Mouse (Mus musculus) brain, embryonic 14.5 days (tissue): Measurements from ENCODE around the gene Fam160b1. TPM values are rescaled to one million over a fixed set of nuclear protein-coding genes. Genes with fewer than 3 reads are reported as not detected.
A peak's percentile ranks its signal among the peaks of the same experiment; 100 is the strongest.

ENCODE experiments used
- DNase-seq: peaks from one replicate; pipeline ENCODE4 v3.0.0-alpha.2; 2011; ENCODE audit warnings: low read depth
- CTCF ChIP-seq: fragments of 200-500 bp; IDR thresholded peaks from 2 replicates; pipeline ENCODE4 v1.5.1; 2012; ENCODE audit warnings: inconsistent platforms, mild to moderate bottlenecking, moderate library complexity, borderline replicate concordance; ENCODE audit not compliant: insufficient read depth, insufficient read length; ENCODE audit errors: extremely low read depth
- POLR2A ChIP-seq: fragments of 200-500 bp; IDR thresholded peaks from 2 replicates; pipeline ENCODE4 v1.6.1; 2012; ENCODE audit warnings: mild to moderate bottlenecking, inconsistent platforms, borderline replicate concordance; ENCODE audit not compliant: poor library complexity, insufficient read depth, insufficient read length, severe bottlenecking; ENCODE audit errors: extremely low read depth
- polyA plus RNA-seq: library from polyadenylated mRNA; depleted of rRNA; stranded (reverse); fragments of >200 nt; gene quantifications from 2 replicates; pipeline ENCODE4 v1.2.3, GENCODE M21; 2012

Gene Fam160b1
- polyA plus RNA-seq, 1 experiment: 21.6 TPM

GRCm38 (mm10) chr19:57352337-57352935 lies 8.0 kb upstream of the Fam160b1 start:
- TF ChIP-seq CTCF (no peak), POLR2A (no peak)
- peak; percentile 31 for DNase-seq

DNA sequence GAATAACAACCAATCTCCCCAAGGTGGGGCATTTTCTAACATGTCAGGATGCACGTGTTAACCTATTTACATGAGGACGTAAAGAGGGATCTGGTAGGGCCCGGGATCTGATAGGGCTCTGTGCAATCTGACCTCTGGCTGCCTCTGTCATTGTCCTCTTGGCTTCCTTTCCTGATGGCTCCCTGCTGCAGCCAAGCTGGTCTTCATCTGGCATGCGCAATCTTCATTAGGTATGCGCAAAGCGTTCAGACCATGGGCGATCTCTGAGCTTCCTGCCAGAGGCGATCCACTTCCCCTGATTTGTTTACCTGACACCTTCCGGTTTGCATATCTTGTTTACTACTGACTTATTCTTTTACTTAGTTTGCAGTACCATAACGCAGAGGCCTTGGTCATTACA lies 7.3 kb upstream of the Fam160b1 start:
- no peak for TF ChIP-seq POLR2A
- TF ChIP-seq CTCF: no peak
- DNase-seq: no peak

GRCm38 (mm10) chr19:57354050-57354449 lies 6.4 kb upstream of the Fam160b1 start:
- no peak for DNase-seq
- no peak for TF ChIP-seq CTCF
- no peak for TF ChIP-seq POLR2A

- DNase-seq: no peak
- no peak for TF ChIP-seq POLR2A
- TF ChIP-seq CTCF: no peak
Observed at GRCm38 (mm10) chr19:57354715-57355114, 5.8 kb upstream of the Fam160b1 start.

- no peak for DNase-seq
Observed at GRCm38 (mm10) chr19:57355451-57356251, 4.8 kb upstream of the Fam160b1 start.

GRCm38 (mm10) chr19:57356273-57356672 lies 4.2 kb upstream of the Fam160b1 start:
- TF ChIP-seq CTCF: no peak
- no peak for TF ChIP-seq POLR2A
- no peak for DNase-seq

More at GRCm38 (mm10) chr19:57355451-57356251, 4.8 kb upstream of the Fam160b1 start:
- TF ChIP-seq POLR2A: no peak
- no peak for TF ChIP-seq CTCF

DNA sequence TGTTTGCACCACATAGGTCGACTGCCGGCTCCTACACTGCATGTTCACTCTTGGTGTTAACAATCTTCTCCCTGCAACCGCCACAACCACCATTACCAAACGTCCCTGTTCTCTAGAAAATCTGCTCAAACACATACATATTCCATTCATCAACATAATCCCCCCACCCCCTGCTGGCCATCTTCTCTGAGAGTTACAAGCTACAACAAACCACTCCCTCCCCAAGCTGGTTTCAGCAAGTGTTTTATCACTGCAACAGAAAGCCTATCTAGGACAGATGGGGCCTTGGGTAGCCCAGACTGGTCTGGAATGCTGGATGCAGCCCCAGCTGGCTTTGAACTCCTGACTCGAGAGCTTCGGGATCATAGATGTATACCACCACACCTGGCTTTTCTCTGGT lies 3.2 kb upstream of the Fam160b1 start:
- TF ChIP-seq POLR2A (no peak), CTCF (no peak)
- no peak for DNase-seq

DNA sequence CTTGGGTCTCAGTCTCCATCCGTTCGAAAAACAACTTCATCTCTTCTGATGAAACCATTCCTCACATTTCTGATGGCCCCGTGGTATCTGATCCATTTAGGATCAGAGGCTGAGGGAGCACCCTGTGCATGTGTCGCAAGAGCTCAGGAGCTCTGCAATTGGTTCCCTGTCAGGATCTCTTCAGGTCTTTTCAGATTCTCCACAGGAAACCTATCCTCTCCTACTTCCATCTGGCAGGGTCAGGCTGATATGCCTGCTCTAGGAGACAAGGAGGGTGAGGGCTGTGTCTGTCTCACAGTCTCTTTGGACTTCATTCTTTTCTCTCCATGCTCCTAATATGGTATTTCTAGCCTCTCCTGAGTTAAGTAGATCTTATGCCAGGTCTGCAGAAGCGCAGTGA lies 2.7 kb upstream of the Fam160b1 start:
- no peak for DNase-seq
- TF ChIP-seq CTCF (no peak), POLR2A (no peak)

DNA sequence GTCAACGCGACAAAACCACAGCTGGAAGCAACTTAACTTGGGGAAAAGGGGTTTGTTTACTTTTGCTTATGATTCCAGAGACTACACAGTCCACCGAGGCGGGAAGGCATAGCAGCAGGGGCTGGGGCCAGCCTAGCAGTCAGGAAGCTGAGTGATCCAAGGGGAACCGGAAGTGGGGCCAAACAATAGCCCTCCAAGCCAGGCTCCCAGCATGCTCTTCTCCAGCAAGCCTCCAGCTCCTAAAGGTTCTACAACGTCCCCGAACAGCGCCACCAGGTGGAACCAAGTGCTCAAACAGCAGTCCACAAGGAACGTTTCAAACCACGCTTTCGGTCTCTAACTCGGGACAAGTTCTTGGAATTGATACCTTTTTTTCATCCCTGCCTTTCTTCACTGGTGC lies 2.2 kb upstream of the Fam160b1 start:
- peak; percentile 43 for DNase-seq
- peak; percentile 34; the same call in 1 of the 2 replicates for TF ChIP-seq CTCF
- TF ChIP-seq POLR2A: no peak

DNA sequence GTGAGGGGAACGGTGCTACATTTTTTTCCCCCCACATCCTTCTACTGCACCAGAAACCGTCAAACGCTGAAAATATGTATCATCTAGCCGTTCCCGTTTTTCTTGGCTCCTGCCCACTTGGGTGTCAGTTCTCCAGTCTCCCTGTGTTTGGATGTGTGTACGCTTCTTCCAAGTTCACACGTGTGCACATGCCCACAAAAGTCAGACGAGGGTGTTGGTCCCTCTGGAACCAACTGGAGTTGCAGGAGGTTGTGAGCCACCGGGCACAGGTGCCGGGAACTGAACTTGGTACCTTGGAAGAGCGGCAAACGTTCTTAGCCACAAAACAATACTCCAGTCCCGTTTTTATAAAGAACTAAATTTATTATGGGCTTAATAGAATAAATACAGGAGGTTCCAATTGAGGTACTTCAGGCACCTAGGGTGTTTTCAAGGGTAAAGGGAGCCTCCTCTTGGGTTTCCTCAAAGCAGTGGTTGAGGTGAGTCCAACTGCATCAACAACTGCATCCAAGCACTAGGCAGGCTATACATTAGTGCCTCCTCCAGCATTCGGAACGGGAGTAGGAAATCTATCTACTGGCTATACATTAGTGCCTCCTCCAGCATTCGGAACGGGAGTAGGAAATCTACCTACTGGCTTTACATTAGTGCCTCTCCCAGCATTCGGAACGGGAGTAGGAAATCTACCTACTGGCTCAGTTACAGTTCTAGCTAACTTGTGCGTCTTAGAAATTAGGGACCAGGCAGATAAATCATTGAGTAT lies 1.5 kb upstream of the Fam160b1 start:
- no peak for TF ChIP-seq CTCF
- no peak for TF ChIP-seq POLR2A
- no peak for DNase-seq

- TF ChIP-seq POLR2A: no peak
- no peak for TF ChIP-seq CTCF
- peak; percentile 56 for DNase-seq
Observed at GRCm38 (mm10) chr19:57359701-57360326, 666 bp upstream of the Fam160b1 start.
